13 mouse cellular contexts compared by ENCODE assay signal in genomic region chr10:92081199-92081598, GRCm38 (mm10).
DNase-seq lines count a peak whose midpoint lies in the region; ATAC-seq and TF ChIP-seq lines count a peak whose summit lies in the region.
"Had no signal": no experiment of that assay in that cellular context is flagged by ENCODE, and none has a peak within 500 bp of the region (broad histone marks: within the 10 kb centered on the region; RNA-seq: fewer than 3 reads in every experiment).

No protein-coding gene starts in this region.

- H3K4me2 ChIP-seq in liver, embryonic 11.5 days = no peak overlapping the region
- H3K4me2 ChIP-seq in hindbrain, embryonic 12.5 days (replicated peaks) = no peak overlapping the region
- H3K4me2 ChIP-seq in midbrain, embryonic 12.5 days (replicated peaks) = no peak overlapping the region
- H3K4me2 ChIP-seq: heart, embryonic 11.5 days had no signal

- DNase-seq in liver, adult 2 months (ENCODE audit: extremely low read depth, low read depth, low spot score) = peak; percentile 37
- DNase-seq in liver, embryonic 11.5 days (ENCODE audit: low spot score) = no peak
- DNase-seq in left cerebral cortex, adult 2 months (ENCODE audit: extremely low spot score in 1 of 2, low spot score in 2 of 2) = no peak
- no peak for DNase-seq in urinary bladder, adult 18-20 months (ENCODE audit: low spot score in 2 of 2)
- DNase-seq in lung, postnatal 4 days = no peak
- DNase-seq: gastrocnemius, postnatal 10 days; heart, postnatal 36 days; kidney, adult 9 months; lung, postnatal 14 days had no signal

- 63% methylated on average over 1 of the region's 1 CpGs for WGBS in liver, adult 2 months
- 43% methylated on average over 1 of the region's 1 CpGs for WGBS in liver, embryonic 11.5 days
- 17% methylated on average over 1 of the region's 1 CpGs for WGBS in hindbrain, embryonic 12.5 days
- WGBS in midbrain, embryonic 12.5 days = 3% methylated on average over 1 of the region's 1 CpGs

- no peaks in the 10 kb centered on the region for H3K4me1 ChIP-seq in liver, adult 2 months (ENCODE audit: control insufficient read depth, insufficient read depth, low read length)
- no peaks in the 10 kb centered on the region for H3K4me1 ChIP-seq in liver, embryonic 11.5 days (replicated peaks; ENCODE audit: control insufficient read depth, insufficient read depth, low read length)
- peaks cover 27% of the 10 kb centered on the region for H3K4me1 ChIP-seq in hindbrain, embryonic 12.5 days
- peaks cover 36% of the 10 kb centered on the region for H3K4me1 ChIP-seq in midbrain, embryonic 12.5 days

- H3K27me3 ChIP-seq in liver, adult 2 months (ENCODE audit: control insufficient read depth, insufficient read depth, low read length) = no peaks in the 10 kb centered on the region
- H3K27me3 ChIP-seq in liver, embryonic 11.5 days (replicated peaks; ENCODE audit: control insufficient read depth, insufficient read depth, low read length) = no peaks in the 10 kb centered on the region
- H3K27me3 ChIP-seq in hindbrain, embryonic 12.5 days = no peaks in the 10 kb centered on the region
- H3K27me3 ChIP-seq in midbrain, embryonic 12.5 days = no peaks in the 10 kb centered on the region

- intact Hi-C loops in left cerebral cortex, adult 2 months (cut with DNase I) = no loop called here

- no peak for TF ChIP-seq POLR2A in liver, adult 2 months (IDR thresholded peaks at IDR 0.05; ENCODE audit: extremely low read depth, insufficient read depth, low read length)

- no peaks in the 10 kb centered on the region for H3K36me3 ChIP-seq in liver, adult 2 months (ENCODE audit: control insufficient read depth, insufficient read depth, low read length)
- H3K36me3 ChIP-seq in liver, embryonic 11.5 days (ENCODE audit: control insufficient read depth, insufficient read depth, low read length) = no peaks in the 10 kb centered on the region
- H3K36me3 ChIP-seq in hindbrain, embryonic 12.5 days = peaks cover 14% of the 10 kb centered on the region
- peaks cover 22% of the 10 kb centered on the region for H3K36me3 ChIP-seq in midbrain, embryonic 12.5 days

- no peaks in the 10 kb centered on the region for H3K79me2 ChIP-seq in liver, adult 2 months (ENCODE audit: control insufficient read depth, insufficient read depth, low read length)

- ATAC-seq in liver, embryonic 11.5 days (replicated peaks; ENCODE audit: low FRiP score) = no peak
- no peak for ATAC-seq in hindbrain, embryonic 12.5 days (ENCODE audit: low FRiP score)
- no peak for ATAC-seq in midbrain, embryonic 12.5 days (ENCODE audit: low FRiP score, low read depth)

- H3K27ac ChIP-seq in liver, adult 2 months (replicated peaks; ENCODE audit: insufficient read depth, low read depth, low read length) = no peak overlapping the region
- no peak overlapping the region for H3K27ac ChIP-seq in liver, embryonic 11.5 days (ENCODE audit: low read depth, low read length)
- peak overlapping the region; percentile 71 for H3K27ac ChIP-seq in hindbrain, embryonic 12.5 days
- H3K27ac ChIP-seq in midbrain, embryonic 12.5 days (replicated peaks) = peak overlapping the region; percentile 75
- no peak overlapping the region for H3K27ac ChIP-seq in left cerebral cortex, adult 2 months
- H3K27ac ChIP-seq: liver, embryonic 14.5 days had no signal

- H3K4me3 ChIP-seq in liver, adult 2 months (ENCODE audit: insufficient read depth, low read depth, low read length) = no peak overlapping the region
- no peak overlapping the region for H3K4me3 ChIP-seq in liver, embryonic 11.5 days (ENCODE audit: low read depth, low read length)
- no peak overlapping the region for H3K4me3 ChIP-seq in hindbrain, embryonic 12.5 days
- no peak overlapping the region for H3K4me3 ChIP-seq in midbrain, embryonic 12.5 days
- no peak overlapping the region for H3K4me3 ChIP-seq in left cerebral cortex, adult 2 months

- no peak overlapping the region for H3K9ac ChIP-seq in liver, adult 2 months (ENCODE audit: low read depth, low read length)
- no peak overlapping the region for H3K9ac ChIP-seq in liver, embryonic 11.5 days (ENCODE audit: low read depth, low read length)
- H3K9ac ChIP-seq in hindbrain, embryonic 12.5 days = no peak overlapping the region
- no peak overlapping the region for H3K9ac ChIP-seq in midbrain, embryonic 12.5 days (replicated peaks)
- H3K9ac ChIP-seq: liver, embryonic 14.5 days had no signal

- TF ChIP-seq CTCF in liver, adult 2 months (IDR thresholded peaks at IDR 0.05; ENCODE audit: low read depth, low read length) = no peak
- no peak for TF ChIP-seq CTCF in left cerebral cortex, adult 2 months (IDR thresholded peaks at IDR 0.05)

- H3K9me3 ChIP-seq in liver, embryonic 11.5 days (ENCODE audit: control insufficient read depth, low read length) = no peaks in the 10 kb centered on the region
- no peaks in the 10 kb centered on the region for H3K9me3 ChIP-seq in hindbrain, embryonic 12.5 days (replicated peaks)
- no peaks in the 10 kb centered on the region for H3K9me3 ChIP-seq in midbrain, embryonic 12.5 days

Comparison
In these comparisons a context has a peak if more than half of its experiments do, and no peak if none do; other contexts are left out.
1. H3K27ac ChIP-seq: peak in hindbrain, embryonic 12.5 days (single experiment) and midbrain, embryonic 12.5 days (single experiment); none in liver, adult 2 months (single experiment), liver, embryonic 11.5 days (single experiment) and left cerebral cortex, adult 2 months (single experiment).